Mouse (Mus musculus) heart, embryonic 13.5 days (tissue): ENCODE results near the gene Farp2. TPM values are rescaled to one million over a fixed set of nuclear protein-coding genes. Genes with fewer than 3 reads are reported as not detected.
"Not testable (repeated sequence)": the region's sequence is repeated elsewhere in the genome, so short reads cannot be mapped to it uniquely, and the experiment has no call there.

Experiments used
- ATAC-seq: fragments of 200-750 bp; cut with Nextera tagmentation; 2 replicates; pipeline ENCODE4 v1.8.0; 2017; ENCODE audit warnings: moderate TSS enrichment; ENCODE audit not compliant: insufficient number of reproducible peaks, low FRiP score, low TSS enrichment; ENCODE audit errors: extremely low read depth
- H3K27ac ChIP-seq: fragments of 300-500 bp; sonication (generic); replicated peaks from 2 replicates; pipeline ENCODE4 v1.5.1; 2015; ENCODE audit warnings: moderate library complexity, mild to moderate bottlenecking, inconsistent platforms
- H3K27me3 ChIP-seq: fragments of 300-500 bp; sonication (generic); replicated peaks from 2 replicates; pipeline ENCODE4 v1.6.1; 2015; ENCODE audit warnings: mild to moderate bottlenecking, inconsistent platforms
- H3K36me3 ChIP-seq: fragments of 300-500 bp; sonication (generic); 2 replicates; pipeline ENCODE4 v1.6.1; 2015; ENCODE audit warnings: mild to moderate bottlenecking, inconsistent platforms
- H3K4me1 ChIP-seq: fragments of 300-500 bp; sonication (generic); 2 replicates; pipeline ENCODE4 v1.6.1; 2015; ENCODE audit warnings: inconsistent platforms
- H3K4me2 ChIP-seq: fragments of 300-500 bp; sonication (generic); 2 replicates; pipeline ENCODE4 v1.6.1; 2015; ENCODE audit warnings: inconsistent platforms, mild to moderate bottlenecking, moderate library complexity
- H3K4me3 ChIP-seq: fragments of 300-500 bp; sonication (generic); 2 replicates; pipeline ENCODE4 v1.5.1; 2015; ENCODE audit warnings: moderate library complexity, mild to moderate bottlenecking, inconsistent platforms
- H3K9ac ChIP-seq: fragments of 300-500 bp; sonication (generic); 2 replicates; pipeline ENCODE4 v1.6.1; 2015; ENCODE audit warnings: inconsistent platforms, mild to moderate bottlenecking, moderate library complexity
- H3K9me3 ChIP-seq: fragments of 300-500 bp; sonication (generic); 2 replicates; pipeline ENCODE4 v1.6.1; 2016; ENCODE audit warnings: inconsistent platforms
- WGBS: fragments of 180-500 bp; shearing (Covaris S2); methylation state at CpG from one replicate; pipeline ENCODE4 v1.1.7; 2015; ENCODE audit warnings: mixed read lengths; 5-methylcytosine and 5-hydroxymethylcytosine counted together
- polyA plus RNA-seq: library from polyadenylated mRNA; unstranded; fragments of >200 nt; fragmentation: Nextera tagmentation; extraction: Ambion mirVana; gene quantifications from 2 replicates; pipeline ENCODE4 v1.2.1, GENCODE M21; 2015

The Farp2 gene
- polyA plus RNA-seq: 3.3 and 3.7 TPM in 2 replicates

DNA sequence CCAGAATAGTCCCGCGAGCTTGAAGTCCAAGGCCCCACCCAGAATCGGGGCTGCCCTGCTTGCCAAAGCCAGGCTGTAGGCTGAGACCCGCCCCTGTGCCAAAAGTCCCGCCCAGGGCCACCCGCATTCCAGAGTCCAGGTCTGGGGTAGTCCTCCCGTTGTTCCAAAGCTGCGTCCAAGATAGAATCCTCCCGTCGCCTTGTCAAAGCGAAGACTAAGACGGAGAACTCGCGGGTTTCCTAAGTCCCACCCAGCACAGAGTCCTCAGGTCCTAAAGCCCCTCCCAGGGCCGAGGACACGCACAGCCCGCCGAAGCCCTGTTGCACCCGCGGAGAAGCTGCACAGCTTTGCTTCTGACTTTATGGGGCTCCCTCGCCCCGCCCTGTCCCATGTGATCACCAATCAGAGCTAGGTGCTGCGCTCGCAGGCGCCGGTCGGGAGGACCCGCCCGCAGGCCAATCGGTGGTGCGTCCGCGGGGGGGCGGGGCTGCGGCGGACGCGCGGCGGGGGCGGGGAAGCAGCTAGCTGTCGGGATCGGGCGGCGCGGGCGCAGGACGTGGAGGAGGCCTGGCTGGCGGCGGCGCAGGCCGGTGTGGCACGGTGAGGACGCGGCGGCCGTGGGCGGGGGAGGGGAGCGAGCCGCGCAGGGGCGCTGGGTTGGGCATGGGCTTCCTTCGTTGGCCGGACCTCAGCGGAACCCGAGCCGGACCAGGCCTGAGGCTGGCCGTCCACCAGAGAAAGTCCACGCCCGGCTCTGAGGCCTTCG, at the start of gene Farp2:
Gene Farp2, plus strand, starts transcription at position 495 of the 766 bp plus-strand sequence.
- ATAC-seq: peak; percentile 96
- peaks cover 29% of the 10 kb centered on the region for H3K4me1 ChIP-seq
- peaks cover 32% of the 10 kb centered on the region for H3K36me3 ChIP-seq
- H3K9me3 ChIP-seq: no peaks in the 10 kb centered on the region
- peak within 1 kb of the TSS; percentile 94 for H3K4me2 ChIP-seq
- peak within 1 kb of the TSS; percentile 77 for H3K27ac ChIP-seq
- peak within 1 kb of the TSS; percentile 93 for H3K9ac ChIP-seq
- H3K4me3 ChIP-seq: peak within 1 kb of the TSS; percentile 85
- WGBS: under 1% methylated on average over 58 of the region's 71 CpGs
- no peaks in the 10 kb centered on the region for H3K27me3 ChIP-seq

- Histone ChIP-seq H3K27me3 (no peaks in the 10 kb centered on the region), H3K4me2 (no peak overlapping the region), H3K9ac (no peak overlapping the region), H3K4me3 (no peak overlapping the region), H3K9me3 (no peaks in the 10 kb centered on the region), H3K4me1 (peaks cover 16% of the 10 kb centered on the region; the same call in 1 of the 2 replicates), H3K36me3 (peaks cover 25% of the 10 kb centered on the region), H3K27ac (no peak overlapping the region)
- no peak for ATAC-seq
Observed at GRCm38 (mm10) chr1:93465066-93465465, 46.8 kb upstream of the Farp2 start.

DNA sequence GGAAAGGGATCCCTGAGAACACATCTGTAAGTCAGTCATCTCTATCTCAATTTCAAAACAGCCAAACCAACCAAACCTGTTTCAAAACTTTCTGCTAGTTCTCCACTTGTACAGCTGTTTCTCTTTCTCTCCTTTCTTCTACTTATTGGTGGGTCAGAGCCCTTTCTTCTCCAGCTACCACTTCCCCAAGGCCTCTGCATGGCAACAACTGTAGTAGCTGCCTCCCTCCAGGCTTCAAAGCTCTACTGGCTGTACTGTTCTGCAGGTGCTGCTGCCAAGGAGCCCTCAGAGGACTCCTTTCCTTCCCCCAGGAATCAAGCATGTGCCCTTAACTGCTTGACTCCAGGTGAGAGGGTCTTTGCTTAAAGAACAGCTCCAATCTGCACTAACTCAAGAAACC, 46.1 kb upstream of the Farp2 start:
- Histone ChIP-seq H3K4me1 (peaks cover 21% of the 10 kb centered on the region), H3K4me2 (no peak overlapping the region), H3K27ac (no peak overlapping the region), H3K27me3 (no peaks in the 10 kb centered on the region), H3K9ac (0 out of 2 replicates have a peak overlapping the region, but pooled peaks have one; percentile 7), H3K4me3 (no peak overlapping the region), H3K9me3 (no peaks in the 10 kb centered on the region), H3K36me3 (peaks cover 25% of the 10 kb centered on the region)
- no peak for ATAC-seq

DNA sequence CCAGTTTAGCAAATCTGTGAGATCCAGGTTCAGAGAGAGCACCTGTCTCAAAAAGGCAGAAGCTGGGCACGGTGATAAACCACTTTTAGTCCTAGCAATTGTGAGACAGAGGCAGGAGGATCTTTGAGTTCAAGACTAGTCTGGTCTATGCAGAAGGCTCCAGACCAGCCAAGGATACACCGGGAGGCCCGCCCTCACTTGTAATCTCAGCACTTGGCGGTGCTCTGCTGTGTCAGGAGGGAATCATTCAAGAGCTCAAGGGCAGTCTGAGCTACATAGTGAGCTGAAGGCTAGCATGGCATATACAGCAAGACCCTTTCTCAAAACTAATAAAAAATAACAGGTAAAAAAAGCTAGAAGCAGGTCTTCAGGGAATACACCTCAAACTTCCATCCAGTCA, 43.3 kb upstream of the Farp2 start:
- Histone ChIP-seq H3K4me3 (no peak overlapping the region), H3K36me3 (peaks cover 13% of the 10 kb centered on the region; the same call in 1 of the 2 replicates), H3K9ac (no peak overlapping the region), H3K4me2 (no peak overlapping the region), H3K4me1 (peaks cover 21% of the 10 kb centered on the region), H3K27me3 (no peaks in the 10 kb centered on the region), H3K9me3 (no peaks in the 10 kb centered on the region), H3K27ac (no peak overlapping the region)
- ATAC-seq: no peak; the same call in 1 of the 2 replicates
- 70% methylated on average over 4 of the region's 4 CpGs for WGBS

GRCm38 (mm10) chr1:93475694-93476093, 36.2 kb upstream of the Farp2 start:
- H3K4me1 ChIP-seq: peaks cover 23% of the 10 kb centered on the region
- no peak overlapping the region for H3K27ac ChIP-seq
- no peak for ATAC-seq
- H3K4me2 ChIP-seq: no peak overlapping the region
- 92% methylated on average over 3 of the region's 3 CpGs for WGBS
- H3K9ac ChIP-seq: no peak overlapping the region
- 0 out of 2 replicates have a peak, but pooled peaks cover 4% of the 10 kb centered on the region for H3K36me3 ChIP-seq
- no peaks in the 10 kb centered on the region for H3K9me3 ChIP-seq
- no peaks in the 10 kb centered on the region for H3K27me3 ChIP-seq
- H3K4me3 ChIP-seq: no peak overlapping the region

- peak; percentile 97 for ATAC-seq
Observed at GRCm38 (mm10) chr1:93477758-93478585, 33.9 kb upstream of the Farp2 start.

GRCm38 (mm10) chr1:93478586-93479475, 33.0 kb upstream of the Farp2 start, which contains the start of gene Hdlbp:
Gene Hdlbp (minus strand): TSS chr1:93478815.
- H3K9me3 ChIP-seq: no peaks in the 10 kb centered on the region
- peak; percentile 90 for ATAC-seq
- peak within 1 kb of the TSS; percentile 97 for H3K27ac ChIP-seq
- H3K36me3 ChIP-seq: peaks cover 7% of the 10 kb centered on the region
- H3K4me1 ChIP-seq: peaks cover 38% of the 10 kb centered on the region
- H3K9ac ChIP-seq: peak within 1 kb of the TSS; percentile 91
- no peaks in the 10 kb centered on the region for H3K27me3 ChIP-seq
- H3K4me2 ChIP-seq: peak within 1 kb of the TSS; percentile 77
- H3K4me3 ChIP-seq: peak within 1 kb of the TSS; percentile 81
- under 1% methylated on average over 72 of the region's 74 CpGs for WGBS

More at GRCm38 (mm10) chr1:93477758-93478585, 33.9 kb upstream of the Farp2 start:
- Histone ChIP-seq H3K27ac (peak overlapping the region; percentile 97), H3K4me3 (peak overlapping the region; percentile 81), H3K9ac (peak overlapping the region; percentile 91), H3K4me1 (peaks cover 38% of the 10 kb centered on the region), H3K36me3 (peaks cover 7% of the 10 kb centered on the region), H3K27me3 (no peaks in the 10 kb centered on the region), H3K9me3 (no peaks in the 10 kb centered on the region), H3K4me2 (peak overlapping the region; percentile 77)
- WGBS: under 1% methylated on average over 39 of the region's 41 CpGs

- Histone ChIP-seq H3K9ac (peak overlapping the region; percentile 91), H3K4me3 (peak overlapping the region; percentile 81), H3K4me2 (peak overlapping the region; percentile 77), H3K27me3 (no peaks in the 10 kb centered on the region), H3K4me1 (peaks cover 45% of the 10 kb centered on the region), H3K36me3 (peaks cover 4% of the 10 kb centered on the region), H3K9me3 (no peaks in the 10 kb centered on the region), H3K27ac (peak overlapping the region; percentile 97)
- 4% methylated on average over 23 of the region's 23 CpGs for WGBS
- no peak for ATAC-seq
Observed at GRCm38 (mm10) chr1:93479476-93480083, 32.3 kb upstream of the Farp2 start.

DNA sequence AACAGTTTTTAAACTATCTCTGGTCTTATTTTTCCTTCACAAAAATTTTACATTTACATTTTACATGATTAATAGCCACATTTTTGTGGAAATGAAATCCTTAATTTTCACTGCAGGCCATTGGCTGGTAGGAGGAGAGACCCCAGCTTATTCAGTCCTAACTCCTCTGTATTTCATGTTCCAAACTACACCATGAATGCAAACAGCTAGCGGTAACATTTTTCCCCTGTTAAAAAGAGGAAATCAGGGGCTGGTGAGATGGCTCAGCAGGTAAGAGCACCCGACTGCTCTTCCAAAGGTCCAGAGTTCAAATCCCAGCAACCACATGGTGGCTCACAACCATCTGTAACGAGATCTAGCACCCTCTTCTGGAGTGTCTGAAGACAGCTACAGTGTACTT, 25.6 kb upstream of the Farp2 start:
- not testable (repeated sequence) for H3K9ac ChIP-seq, H3K4me2 ChIP-seq, H3K27ac ChIP-seq, H3K9me3 ChIP-seq, H3K27me3 ChIP-seq, ATAC-seq, H3K4me3 ChIP-seq
- WGBS: 84% methylated on average over 3 of the region's 3 CpGs
- Histone ChIP-seq H3K4me1 (peaks cover 42% of the 10 kb centered on the region), H3K36me3 (peaks cover 12% of the 10 kb centered on the region)

- Histone ChIP-seq H3K9ac (no peak overlapping the region), H3K27me3 (no peaks in the 10 kb centered on the region), H3K4me2 (no peak overlapping the region), H3K27ac (no peak overlapping the region), H3K36me3 (peaks cover 83% of the 10 kb centered on the region), H3K4me3 (no peak overlapping the region), H3K4me1 (no peaks in the 10 kb centered on the region), H3K9me3 (no peaks in the 10 kb centered on the region)
- 88% methylated on average over 3 of the region's 3 CpGs for WGBS
- no peak for ATAC-seq
Observed at GRCm38 (mm10) chr1:93495312-93495711, 16.6 kb upstream of the Farp2 start.
